In genomic region chr14:103844011-103844549, GRCm38 (mm10) we compare ENCODE assay signal across 8 mouse cellular contexts. TPM values are rescaled to one million over a fixed set of nuclear protein-coding genes. Genes with fewer than 3 reads are reported as not detected.
DNase-seq lines count a peak whose midpoint lies in the region; ATAC-seq and TF ChIP-seq lines count a peak whose summit lies in the region.

Ednrb (minus strand) TSS chr14:103844402.

- ATAC-seq in hindbrain, postnatal 0 days: peak; percentile 81

- peak; percentile 22 for TF ChIP-seq CTCF in hindbrain, postnatal 0 days (IDR thresholded peaks at IDR 0.05; ENCODE audit: low read depth)

- H3K27me3 ChIP-seq in hindbrain, postnatal 0 days (ENCODE audit: insufficient read depth, low read length): no peaks in the 10 kb centered on the region
- H3K27me3 ChIP-seq in limb, embryonic 10.5 days (ENCODE audit: low read depth, poor library complexity, severe bottlenecking): peaks cover 52% of the 10 kb centered on the region

- H3K4me1 ChIP-seq in hindbrain, postnatal 0 days (ENCODE audit: insufficient read depth, low read length): no peaks in the 10 kb centered on the region
- H3K4me1 ChIP-seq in limb, embryonic 10.5 days: peaks cover 20% of the 10 kb centered on the region

- under 1% methylated on average over 24 of the region's 24 CpGs for WGBS in hindbrain, postnatal 0 days
- WGBS in limb, embryonic 10.5 days: under 1% methylated on average over 24 of the region's 24 CpGs

- no peaks in the 10 kb centered on the region for H3K36me3 ChIP-seq in hindbrain, postnatal 0 days (ENCODE audit: insufficient read depth, low read length)
- H3K36me3 ChIP-seq in limb, embryonic 10.5 days: no peaks in the 10 kb centered on the region

- H3K4me2 ChIP-seq in hindbrain, postnatal 0 days (ENCODE audit: low read depth, low read length): peak within 1 kb of the TSS; percentile 99

- no peaks in the 10 kb centered on the region for H3K9me3 ChIP-seq in hindbrain, postnatal 0 days (ENCODE audit: low read length)
- H3K9me3 ChIP-seq in limb, embryonic 10.5 days (replicated peaks): no peaks in the 10 kb centered on the region

- H3K9ac ChIP-seq in hindbrain, postnatal 0 days (replicated peaks; ENCODE audit: low read length): peak within 1 kb of the TSS; percentile 51

- H3K27ac ChIP-seq in hindbrain, postnatal 0 days: peak within 1 kb of the TSS; percentile 82
- peak within 1 kb of the TSS; percentile 36; the same call in 1 of the 2 replicates for H3K27ac ChIP-seq in limb, embryonic 10.5 days

- DNase-seq in cerebellum, postnatal 10 days: peak; percentile 24 to 31
- no peak for DNase-seq in cerebellum, adult 18-20 months
- peak; percentile 9 for DNase-seq in adrenal gland, postnatal 25 days
- peak in 1 of 2 experiments; percentile 8 for DNase-seq in frontal cortex, adult 2 months (ENCODE audit: extremely low spot score in 1 of 2, low spot score in 1 of 2)
- DNase-seq in hindbrain, postnatal 0 days (ENCODE audit: low spot score): peak; percentile 67
- peak; percentile 59 for DNase-seq in limb, embryonic 10.5 days (ENCODE audit: low spot score)
- peak; percentile 82 for DNase-seq in mesoderm, embryonic 11.5 days (ENCODE audit: low read depth, low spot score)
- no peak for DNase-seq in natural killer cell, adult 2 months (ENCODE audit: low spot score in 2 of 2)

- peak within 1 kb of the TSS; percentile 59 for H3K4me3 ChIP-seq in hindbrain, postnatal 0 days (ENCODE audit: low read length)
- peak within 1 kb of the TSS; percentile 60 for H3K4me3 ChIP-seq in limb, embryonic 10.5 days

RNA-seq across cellular contexts. Expression of gene Ednrb, which starts in this region (rescaled TPM):
- total RNA-seq in adrenal gland, postnatal 25 days (2021): 38.2 and 38.7 TPM in 2 replicates
- polyA plus RNA-seq in frontal cortex, adult 2 months (2012; rRNA removed): 36.2 and 44.5 TPM in 2 replicates
- total RNA-seq in hindbrain, postnatal 0 days (2014; rRNA removed): 199 and 221 TPM in 2 replicates
- 208 and 232 TPM in 2 replicates for polyA plus RNA-seq in hindbrain, postnatal 0 days (2015; fragmentation: Nextera tagmentation; extraction: Ambion mirVana)
- polyA plus RNA-seq in limb, embryonic 10.5 days (2016; fragmentation: Nextera tagmentation; extraction: Ambion mirVana): 2.6 and 4.0 TPM in 2 replicates

Comparison
In these comparisons a context has a peak if more than half of its experiments do, and no peak if none do; other contexts are left out.
1. DNase-seq: peak in cerebellum, postnatal 10 days (2 of 2), adrenal gland, postnatal 25 days (single experiment), hindbrain, postnatal 0 days (single experiment), limb, embryonic 10.5 days (single experiment) and mesoderm, embryonic 11.5 days (single experiment); none in cerebellum, adult 18-20 months (0 of 2) and natural killer cell, adult 2 months (0 of 2).